Mouse (Mus musculus) gastrocnemius, postnatal 10 days (tissue): ENCODE data around the gene Mup22. TPM values are rescaled to one million over a fixed set of nuclear protein-coding genes. Genes with fewer than 3 reads are reported as not detected.
"Not testable (repeated sequence)": the region's sequence is repeated elsewhere in the genome, so short reads cannot be mapped to it uniquely, and the experiment has no call there.

Experiments used
- DNase-seq: peaks from one replicate; pipeline ENCODE4 v3.0.0; 2021; ENCODE audit warnings: mixed read lengths
- long read RNA-seq, 2 experiments: library from polyadenylated mRNA; stranded (forward); transcript quantifications; one replicate each; pipeline ENCODE4 v2.0.0; 2021
- total RNA-seq, 2 experiments: library from RNA; stranded (reverse); gene quantifications; 2 replicates each; pipeline ENCODE4 v1.2.3; 2021

The Mup22 gene
- not detected for total RNA-seq
- long read RNA-seq, experiment 1, result 0 reads
- long read RNA-seq, experiment 2, result 0 reads

- not testable (repeated sequence) for DNase-seq
These were observed at the start of gene Mup22 for GRCm38 (mm10) chr4:60821363-60821762. Gene Mup22, minus strand, starts transcription at chr4:60821463.

GRCm38 (mm10) chr4:60840889-60841288, 19.6 kb upstream of the Mup22 start:
- DNase-seq, result not testable (repeated sequence)

Other genes with a start within 250 kb of the Mup22 start
- not detected for gene Mup10, start 239.3 kb downstream of the Mup22 start, total RNA-seq
- gene Mup11, start 159.1 kb downstream of the Mup22 start, total RNA-seq, result not detected
- not detected for gene Mup12, start 80.1 kb downstream of the Mup22 start, total RNA-seq